12 mouse cellular contexts compared by ENCODE assay signal in the genomic region with DNA sequence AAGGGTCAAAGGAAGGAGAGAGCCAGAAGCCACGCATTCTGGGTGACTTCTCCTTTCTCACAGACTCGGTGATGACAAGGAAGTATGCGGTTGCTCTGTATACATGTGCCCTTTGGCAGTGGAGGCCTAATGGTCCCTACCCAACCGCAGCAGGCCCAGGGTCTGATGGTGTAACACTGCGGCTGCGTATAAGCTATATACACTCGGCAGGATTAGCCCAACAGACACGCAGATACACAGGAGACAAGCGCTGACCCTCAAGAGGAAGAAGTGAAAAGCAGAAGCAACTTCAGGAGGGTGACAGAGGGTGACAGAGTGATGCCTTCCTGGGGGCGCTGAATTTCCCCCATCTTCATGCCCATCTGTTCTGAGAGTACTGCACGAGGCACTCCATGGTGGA. TPM values are rescaled to one million over a fixed set of nuclear protein-coding genes. Genes with fewer than 3 reads are reported as not detected.
DNase-seq lines count a peak whose midpoint lies in the region; ATAC-seq lines count a peak whose summit lies in the region.
"Had no signal": no experiment of that assay in that cellular context is flagged by ENCODE, and none has a peak within 500 bp of the region (broad histone marks: within the 10 kb centered on the region; RNA-seq: fewer than 3 reads in every experiment).

No protein-coding gene starts in this region.

- H3K4me3 ChIP-seq in liver, embryonic 11.5 days (ENCODE audit: low read depth, low read length) = no peak overlapping the region
- H3K4me3 ChIP-seq: hindbrain, embryonic 12.5 days; stomach, embryonic 15.5 days had no signal

- H3K4me2 ChIP-seq in liver, embryonic 11.5 days = no peak overlapping the region
- H3K4me2 ChIP-seq: hindbrain, embryonic 12.5 days; stomach, embryonic 15.5 days had no signal

- intact Hi-C loops in heart, postnatal 14 days (cut with DNase I) = loop anchor here (1.0 kb wide), 1 partner anchor 64 kb away; no protein-coding TSS in a partner anchor
- intact Hi-C loops in gastrocnemius, postnatal 14 days (cut with DNase I; ENCODE audit: low total_unique reads) = loop anchor here (2.0 to 5.0 kb wide), 2 partner anchors 63 to 233 kb away; a partner anchor contains a TSS

- peak; percentile 8; the same call in 1 of the 2 replicates for ATAC-seq in liver, embryonic 11.5 days (replicated peaks; ENCODE audit: low FRiP score)
- ATAC-seq in monocyte, adult 5-6 weeks (replicated peaks; ENCODE audit: insufficient number of reproducible peaks, low FRiP score, low TSS enrichment, poor library complexity, severe bottlenecking) = peak; percentile 82

- H3K9ac ChIP-seq in liver, embryonic 11.5 days (ENCODE audit: low read depth, low read length) = no peak overlapping the region
- H3K9ac ChIP-seq: hindbrain, embryonic 12.5 days; stomach, embryonic 15.5 days had no signal

- no peaks in the 10 kb centered on the region for H3K9me3 ChIP-seq in liver, embryonic 11.5 days (ENCODE audit: control insufficient read depth, low read length)
- H3K9me3 ChIP-seq: hindbrain, embryonic 12.5 days; stomach, embryonic 15.5 days had no signal

- peak; percentile 11 to 33 for DNase-seq in heart, adult 18-20 months
- no peak for DNase-seq in heart, postnatal 14 days
- DNase-seq in B cell, adult 2 months = peak; percentile 85
- no peak for DNase-seq in liver, embryonic 11.5 days (ENCODE audit: low spot score)
- no peak for DNase-seq in cerebellum, postnatal 4 days (ENCODE audit: low spot score in 2 of 2)
- DNase-seq in right cerebral cortex, postnatal 4 days = no peak
- no peak for DNase-seq in gastrocnemius, postnatal 14 days
- DNase-seq: kidney, adult 2 months had no signal

- peaks cover 9% of the 10 kb centered on the region; the same call in 1 of the 2 replicates for H3K4me1 ChIP-seq in liver, embryonic 11.5 days (replicated peaks; ENCODE audit: control insufficient read depth, insufficient read depth, low read length)
- H3K4me1 ChIP-seq: stomach, embryonic 15.5 days had no signal

- H3K36me3 ChIP-seq in liver, embryonic 11.5 days (ENCODE audit: control insufficient read depth, insufficient read depth, low read length) = no peaks in the 10 kb centered on the region
- H3K36me3 ChIP-seq: hindbrain, embryonic 12.5 days; stomach, embryonic 15.5 days had no signal

- no peaks in the 10 kb centered on the region for H3K27me3 ChIP-seq in liver, embryonic 11.5 days (replicated peaks; ENCODE audit: control insufficient read depth, insufficient read depth, low read length)
- H3K27me3 ChIP-seq: stomach, embryonic 15.5 days had no signal

- WGBS in liver, embryonic 11.5 days = 50% methylated on average over 11 of the region's 11 CpGs

- no peak overlapping the region for H3K27ac ChIP-seq in liver, embryonic 11.5 days (ENCODE audit: low read depth, low read length)
- H3K27ac ChIP-seq: hindbrain, embryonic 12.5 days; stomach, embryonic 15.5 days had no signal

RNA-seq across cellular contexts. Expression of a gene that starts 5.6 kb away (rescaled TPM):
- 100 to 1,000 TPM; 261 to 288 TPM for total RNA-seq in heart, adult 18-20 months (2021)
- total RNA-seq in heart, postnatal 14 days (2021) = 100 to 1,000 TPM; 121 to 136 TPM
- polyA plus RNA-seq in liver, embryonic 11.5 days (2014; fragmentation: Nextera tagmentation; extraction: Ambion mirVana) = 67.2 and 77.0 TPM in 2 replicates
- 69.1 to 92.7 TPM (median 70.9 TPM) in 3 replicates for total RNA-seq in monocyte, adult 5-6 weeks (2017)
- total RNA-seq in gastrocnemius, postnatal 14 days (2021) = 10 to 100 TPM; 12.2 to 25.3 TPM

RNA-seq across cellular contexts. Expression of a gene that starts 15.2 kb away (rescaled TPM):
- total RNA-seq in heart, adult 18-20 months (2021) = under 1 TPM in 1 of 2 experiments, not detected in 1; 0.10 TPM
- total RNA-seq in heart, postnatal 14 days (2021) = not detected
- not detected in 2 replicates for polyA plus RNA-seq in liver, embryonic 11.5 days (2014; fragmentation: Nextera tagmentation; extraction: Ambion mirVana)
- total RNA-seq in monocyte, adult 5-6 weeks (2017) = not detected in 3 replicates
- not detected for total RNA-seq in gastrocnemius, postnatal 14 days (2021)
- total RNA-seq: left cerebral cortex, postnatal 10 days had no signal
- polyA plus RNA-seq: kidney, adult 2 months; stomach, embryonic 15.5 days had no signal

Comparison
In these comparisons a context has a peak if more than half of its experiments do, and no peak if none do; other contexts are left out.
1. DNase-seq: peak in heart, adult 18-20 months (2 of 2) and B cell, adult 2 months (2 of 2); none in heart, postnatal 14 days (0 of 2), liver, embryonic 11.5 days (single experiment), cerebellum, postnatal 4 days (0 of 2), right cerebral cortex, postnatal 4 days (single experiment) and gastrocnemius, postnatal 14 days (single experiment).